Mouse (Mus musculus): ENCODE measurements around the gene 1810049J17Rik.

The 1810049J17Rik gene

DNA sequence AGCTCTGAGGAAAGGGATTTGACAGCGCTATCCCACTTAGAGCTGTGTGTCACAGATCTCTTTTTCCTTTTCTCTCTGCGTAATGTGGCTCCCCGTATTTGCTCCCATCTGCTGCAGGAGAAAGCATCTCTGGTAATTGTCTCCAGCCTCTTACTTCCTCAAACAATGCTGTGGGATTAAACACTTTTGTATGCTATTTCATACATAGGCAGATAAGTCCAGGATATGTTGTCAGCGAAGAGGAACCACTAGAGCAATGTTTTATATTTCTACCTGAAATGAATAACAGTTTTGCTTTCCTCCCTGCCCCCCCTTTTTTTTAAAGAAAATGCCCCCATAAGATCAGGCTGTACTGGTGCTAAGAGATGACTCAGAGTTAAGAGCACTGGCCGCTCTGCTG, 13.2 kb downstream of the 1810049J17Rik start:
- no peak for DNase-seq (ENCODE audit: extremely low spot score)

DNA sequence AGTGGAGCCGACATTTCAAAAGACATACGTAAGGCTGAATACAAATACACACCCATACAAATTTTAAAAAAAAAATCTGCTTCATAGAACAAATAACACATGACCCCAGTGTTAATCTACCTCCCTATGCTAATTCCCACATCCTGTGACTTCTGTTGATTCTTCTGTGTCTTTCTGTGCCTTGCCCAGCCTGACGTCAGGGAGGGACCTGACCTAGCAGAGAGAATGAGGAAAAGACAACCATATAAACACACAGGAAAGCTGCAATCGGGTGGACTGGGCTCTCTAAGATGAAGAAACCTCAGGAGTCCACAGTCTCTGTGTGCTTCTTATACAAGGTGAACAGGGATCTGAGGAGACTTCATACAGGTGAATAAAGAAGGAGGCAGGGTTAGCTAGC, 14.6 kb downstream of the 1810049J17Rik start:
- no peak for DNase-seq (ENCODE audit: extremely low spot score)

DNA sequence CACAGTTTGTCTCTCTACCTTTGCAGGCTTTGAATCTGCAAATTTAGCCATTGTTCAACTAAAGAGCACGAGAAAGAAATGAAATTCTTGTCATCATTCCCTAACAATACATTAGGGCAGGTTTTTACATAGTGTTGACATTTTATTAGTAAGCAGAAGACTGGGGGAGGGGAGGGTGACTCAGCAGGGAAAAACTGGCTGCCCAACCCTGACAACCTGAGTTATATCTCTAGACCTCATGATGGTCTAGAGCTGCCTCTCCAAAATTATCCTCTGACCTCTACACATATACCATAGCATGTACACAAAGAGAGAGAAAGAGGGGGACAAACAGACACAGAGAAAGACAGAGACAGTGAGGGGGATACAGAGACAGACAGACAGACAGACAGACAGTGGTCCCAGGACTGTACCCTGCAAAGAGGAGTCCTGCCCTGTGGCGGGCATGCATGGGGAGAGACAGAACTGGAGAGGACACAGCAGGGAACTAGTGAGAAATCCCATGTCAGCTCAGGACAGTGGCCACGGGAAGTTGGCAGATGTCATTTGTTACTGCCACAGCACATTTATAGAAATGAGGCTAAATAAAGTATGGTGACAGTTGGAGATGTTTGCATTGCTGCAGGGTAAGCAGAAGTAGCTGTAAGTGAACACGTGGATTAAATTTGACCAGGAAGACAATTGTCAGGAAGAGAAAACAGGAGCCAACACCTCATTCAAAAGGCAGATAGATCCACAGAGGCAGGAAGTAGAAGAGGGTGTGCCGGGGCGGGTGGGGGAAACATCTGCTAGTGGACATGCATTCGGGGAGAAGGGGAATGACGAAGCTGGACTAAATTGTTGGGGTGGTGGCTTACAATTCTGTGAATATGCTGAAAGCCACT, 15.3 kb downstream of the 1810049J17Rik start:
- no peak for DNase-seq (ENCODE audit: extremely low spot score)

DNA sequence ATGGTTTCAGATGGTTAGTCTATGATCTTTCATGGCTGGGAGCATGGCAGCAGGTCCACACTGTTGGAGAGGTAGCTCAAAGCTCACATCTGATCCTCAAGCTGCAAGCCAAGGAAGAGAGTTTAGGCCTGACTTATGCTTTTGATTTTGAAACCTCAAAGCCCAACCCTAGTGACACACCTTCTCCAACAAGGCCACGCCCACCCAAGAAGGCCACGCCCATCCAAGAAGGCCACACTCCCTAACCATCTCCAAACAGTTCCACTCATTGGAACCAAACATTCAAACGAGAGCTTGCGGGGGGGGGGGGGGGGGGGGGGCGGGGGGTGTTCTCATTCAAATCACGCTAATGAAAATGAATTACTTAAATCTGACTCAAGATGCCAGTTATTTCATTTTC, 19.9 kb downstream of the 1810049J17Rik start:
- DNase-seq (ENCODE audit: extremely low spot score): no peak

DNA sequence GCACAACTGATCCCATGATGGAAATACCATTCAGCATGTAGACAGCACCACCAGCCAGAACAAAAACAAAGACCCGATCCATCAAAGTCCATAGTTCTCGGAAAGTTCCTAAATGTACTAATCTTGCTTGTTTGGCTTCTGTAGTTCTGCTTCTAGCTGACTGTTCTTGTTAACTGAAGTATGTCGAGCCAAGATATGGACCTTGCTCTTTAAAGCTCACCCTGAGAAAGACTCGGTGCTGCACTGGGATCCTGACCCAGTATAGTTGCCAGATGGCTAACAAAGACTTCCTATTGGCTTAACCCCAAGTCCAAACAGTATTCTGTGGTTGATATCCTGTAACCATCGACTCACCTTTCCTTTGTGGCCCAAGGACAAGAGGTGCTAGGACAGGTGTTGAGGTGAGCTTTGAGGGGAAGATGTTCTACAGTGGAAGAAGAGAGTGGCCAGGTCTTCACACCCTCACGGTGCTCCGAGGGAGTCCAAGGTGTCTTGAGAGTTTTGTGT, 23.4 kb downstream of the 1810049J17Rik start:
- DNase-seq (ENCODE audit: extremely low spot score): no peak

DNA sequence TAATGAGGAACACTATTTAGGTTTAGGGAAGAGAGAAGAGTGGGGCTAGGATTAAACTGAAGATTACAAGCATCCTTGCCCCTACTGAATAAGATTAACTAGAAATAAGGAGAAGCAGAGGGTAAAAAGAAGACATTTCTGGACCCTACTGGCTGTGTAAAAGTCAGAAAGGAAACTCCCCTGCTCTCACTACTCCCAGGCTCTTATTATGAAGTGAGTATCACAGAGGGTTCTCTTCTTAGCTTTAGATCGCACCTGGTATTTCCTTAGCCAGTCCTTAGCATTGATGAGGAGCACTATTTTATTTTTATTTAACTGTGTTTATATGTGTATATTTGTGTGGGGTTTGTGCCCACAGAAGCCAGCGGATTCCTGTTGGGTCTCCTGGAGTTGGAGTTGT, 25.5 kb downstream of the 1810049J17Rik start:
- no peak for DNase-seq (ENCODE audit: extremely low spot score)

DNA sequence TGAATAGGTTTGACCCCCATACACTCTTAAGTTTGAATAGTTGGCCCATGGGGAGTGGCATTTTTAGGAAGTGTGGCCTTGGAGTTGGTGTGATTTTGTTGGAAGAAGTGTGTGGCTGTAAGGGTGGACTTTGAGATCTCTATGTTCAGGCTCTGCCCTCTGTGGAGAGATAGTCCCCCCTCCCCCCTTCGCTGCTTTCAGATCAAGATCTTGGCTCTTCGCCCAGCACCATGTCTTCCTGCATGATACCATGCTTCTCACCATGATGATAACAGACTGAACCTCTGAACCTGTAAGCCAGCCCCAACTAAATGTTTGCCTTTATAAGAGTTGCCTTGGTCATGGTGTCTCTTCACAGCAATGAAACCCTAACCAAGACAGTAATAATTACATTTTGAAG, 29.9 kb downstream of the 1810049J17Rik start:
- DNase-seq (ENCODE audit: extremely low spot score): no peak

DNA sequence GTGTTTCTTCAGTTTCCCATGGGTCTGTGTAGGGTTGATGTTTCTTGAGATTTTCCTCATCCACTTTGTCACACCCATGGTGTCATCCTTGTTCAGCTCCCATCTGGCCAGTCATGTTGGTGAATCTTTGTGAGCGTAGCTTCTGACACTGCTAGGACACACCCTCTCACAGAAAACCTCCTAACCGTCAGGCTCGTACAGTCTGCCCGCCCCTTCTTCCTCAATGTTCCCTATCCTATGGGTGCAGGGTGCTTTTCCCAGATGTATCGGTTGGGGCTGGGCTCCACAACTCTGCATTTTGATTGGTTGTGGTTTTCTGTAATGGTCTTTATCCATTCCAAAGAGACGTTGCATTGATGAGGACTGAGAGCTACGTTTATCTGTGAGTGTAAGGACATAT, 31.4 kb downstream of the 1810049J17Rik start:
- DNase-seq (ENCODE audit: extremely low spot score): no peak

DNA sequence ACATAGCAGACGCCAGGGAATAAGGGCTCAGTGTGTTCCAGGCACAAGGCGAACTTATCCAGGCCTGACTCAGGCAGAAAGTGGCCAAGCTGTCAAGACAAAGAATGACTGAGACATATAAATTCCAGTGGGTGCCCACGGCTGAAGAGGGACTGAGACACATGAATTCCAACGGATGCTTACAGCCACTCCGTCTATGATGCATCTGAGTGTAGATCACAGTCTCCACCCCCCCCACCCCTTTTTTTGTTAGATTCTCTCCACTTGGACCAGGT, 36.2 kb downstream of the 1810049J17Rik start:
- no peak for DNase-seq (ENCODE audit: extremely low spot score)

DNA sequence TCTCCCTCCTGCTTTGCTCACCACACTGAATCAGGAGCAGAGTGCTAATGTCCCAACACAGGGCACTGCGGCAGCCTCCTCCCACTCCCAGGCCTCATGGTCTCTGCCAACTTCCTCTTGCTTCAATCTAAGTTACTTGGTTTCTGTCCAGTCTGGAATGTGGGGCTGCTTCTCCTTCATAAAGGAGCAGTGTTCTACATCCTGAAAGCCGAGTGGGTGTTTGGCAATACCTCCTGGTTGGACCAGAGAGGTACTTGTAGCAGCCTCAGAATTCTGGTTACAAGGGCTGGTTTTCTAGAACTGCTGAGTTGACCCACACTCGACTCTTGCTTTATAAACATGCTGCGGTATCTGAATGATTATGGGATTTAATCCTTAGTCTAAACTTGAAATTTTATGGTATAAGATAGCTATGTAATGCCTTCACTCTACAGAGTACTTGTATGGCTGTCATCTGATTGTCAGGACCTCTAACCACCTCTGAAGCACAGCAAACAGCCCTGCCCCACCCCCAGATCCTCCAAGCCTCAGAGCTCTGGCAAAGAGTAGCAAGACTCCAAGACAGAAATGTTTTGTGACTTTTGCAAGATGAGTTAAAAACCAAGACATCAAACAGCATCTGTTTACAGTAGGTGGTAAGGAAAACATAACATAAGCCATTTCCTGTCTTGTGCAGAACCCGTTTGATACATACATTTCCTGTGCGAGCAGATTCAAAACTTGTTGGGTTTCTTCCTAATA, 36.7 kb downstream of the 1810049J17Rik start:
- DNase-seq (ENCODE audit: extremely low spot score): no peak

DNA sequence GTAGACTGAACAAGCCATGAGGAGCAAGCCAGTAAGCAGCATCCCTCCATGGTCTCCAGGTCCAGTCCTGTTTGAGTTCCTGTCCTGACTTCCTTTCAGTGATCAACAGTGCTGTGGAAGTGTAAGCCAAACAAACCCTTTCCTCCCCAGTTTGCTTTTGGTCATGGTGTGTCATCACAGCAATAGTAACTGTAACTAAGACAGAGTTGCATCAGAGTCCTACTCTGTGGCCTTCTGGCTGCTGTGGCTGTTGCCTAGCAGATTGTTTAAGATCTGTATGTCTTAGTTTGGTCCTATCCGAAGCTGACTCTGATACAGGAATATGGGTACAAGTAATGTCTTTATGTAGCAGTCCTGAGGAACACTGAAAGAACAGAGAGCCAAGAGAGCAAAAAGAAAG, 41.9 kb downstream of the 1810049J17Rik start:
- DNase-seq (ENCODE audit: extremely low spot score): no peak

DNA sequence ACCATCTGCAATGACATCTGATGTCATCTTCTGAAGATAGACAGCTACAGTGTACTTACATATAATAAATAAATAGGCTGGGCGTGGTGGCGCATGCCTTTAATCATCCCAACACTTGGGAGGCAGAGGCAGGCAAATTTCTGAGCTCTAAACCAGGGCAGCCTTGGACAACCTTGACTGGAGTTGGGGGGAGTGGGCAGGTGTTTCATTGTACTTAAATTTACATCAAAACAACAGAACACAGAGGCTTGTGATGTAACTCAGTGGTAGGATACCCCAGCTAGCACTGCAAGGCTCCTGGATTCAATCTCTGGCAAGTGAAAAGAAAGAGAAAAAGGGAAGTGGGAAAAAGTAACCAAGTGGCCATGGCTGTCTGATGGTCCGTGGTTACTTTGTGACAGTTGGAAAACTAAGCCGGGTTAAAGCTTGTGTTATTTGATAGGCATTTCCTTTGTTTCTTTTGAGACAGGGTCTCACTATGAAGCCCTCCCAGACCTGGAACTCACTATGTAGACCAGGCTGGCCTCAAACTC, 46.5 kb downstream of the 1810049J17Rik start:
- no peak for DNase-seq (ENCODE audit: extremely low spot score)

DNA sequence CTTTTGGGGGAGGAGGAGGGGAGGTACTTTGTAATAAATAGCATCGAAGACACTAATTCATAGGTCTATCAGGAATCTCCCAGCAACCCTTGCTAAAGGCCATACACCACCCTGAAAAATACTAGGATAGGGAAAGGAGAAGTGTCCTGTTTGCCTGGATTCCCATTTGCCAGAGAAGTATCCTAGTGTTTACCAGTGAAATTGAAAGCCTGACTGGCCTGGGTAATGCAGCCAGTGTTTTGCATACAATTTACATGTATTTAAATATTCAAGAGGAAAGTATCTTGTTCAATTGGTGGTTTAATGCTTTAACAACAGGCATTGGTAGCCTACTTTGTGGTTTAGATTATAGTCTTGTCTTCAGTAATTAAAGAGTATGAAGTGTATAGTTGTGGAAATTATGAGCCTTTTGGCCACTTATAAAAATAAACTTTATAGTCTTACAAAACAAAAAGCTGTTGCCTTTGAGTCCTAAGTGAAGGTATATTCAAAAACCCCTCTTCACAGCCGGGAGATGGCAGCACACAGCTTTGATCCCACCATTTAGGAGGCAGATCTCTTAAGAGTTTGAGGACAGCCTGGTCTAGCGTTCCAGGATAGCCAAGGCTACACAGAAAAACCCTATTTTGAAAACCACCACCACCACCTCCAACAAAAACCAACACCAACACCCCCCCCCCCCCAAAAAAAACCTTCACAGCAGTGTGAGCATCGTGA, 47.5 kb downstream of the 1810049J17Rik start:
- DNase-seq (ENCODE audit: extremely low spot score): no peak

DNA sequence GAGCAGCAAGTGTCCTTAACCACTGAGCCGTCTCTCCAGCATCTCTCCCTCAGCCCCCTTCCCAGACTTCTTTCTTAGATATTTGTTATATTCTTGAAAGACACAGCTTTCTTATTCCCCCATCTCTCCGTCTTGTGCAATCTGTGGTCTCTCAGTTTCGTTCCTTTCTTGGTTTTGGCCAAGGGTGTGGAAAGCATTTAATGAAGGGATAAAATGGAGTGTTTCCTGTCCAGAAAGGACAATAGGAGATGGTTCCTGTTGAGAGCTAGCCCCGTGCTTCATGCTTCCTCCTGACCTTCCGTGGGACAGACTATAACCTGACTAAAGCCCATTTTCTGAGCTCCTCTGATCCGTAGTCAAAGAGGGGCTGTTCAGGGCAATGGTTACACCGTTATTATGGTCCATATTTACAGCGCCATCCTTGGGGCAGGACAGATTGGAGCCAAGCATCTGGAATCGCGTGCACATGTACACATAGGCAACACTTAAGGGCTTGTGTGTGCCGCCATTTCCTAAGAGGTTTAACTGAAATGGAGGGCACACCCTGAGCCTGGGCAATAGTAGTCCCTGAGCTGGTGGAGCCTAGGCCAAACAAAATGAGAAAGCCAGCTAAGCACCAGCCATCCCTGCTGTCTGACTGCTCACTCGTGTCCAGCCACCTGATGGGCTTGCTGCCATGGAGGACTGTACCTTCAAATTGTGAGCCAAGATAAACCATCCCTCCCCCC, 48.2 kb downstream of the 1810049J17Rik start:
- no peak for DNase-seq (ENCODE audit: extremely low spot score)

Measured in embryo, embryonic 9.5 days (tissue).